Mouse (Mus musculus) brain, embryonic 14.5 days (tissue): ENCODE results near the gene Catsperd.

Experiments
- CTCF ChIP-seq: fragments of 200-500 bp; IDR thresholded peaks from 2 replicates; pipeline ENCODE4 v1.5.1; 2012; ENCODE audit warnings: inconsistent platforms, mild to moderate bottlenecking, moderate library complexity, borderline replicate concordance; ENCODE audit not compliant: insufficient read depth, insufficient read length; ENCODE audit errors: extremely low read depth
- POLR2A ChIP-seq: fragments of 200-500 bp; IDR thresholded peaks from 2 replicates; pipeline ENCODE4 v1.6.1; 2012; ENCODE audit warnings: mild to moderate bottlenecking, inconsistent platforms, borderline replicate concordance; ENCODE audit not compliant: poor library complexity, insufficient read depth, insufficient read length, severe bottlenecking; ENCODE audit errors: extremely low read depth

DNA sequence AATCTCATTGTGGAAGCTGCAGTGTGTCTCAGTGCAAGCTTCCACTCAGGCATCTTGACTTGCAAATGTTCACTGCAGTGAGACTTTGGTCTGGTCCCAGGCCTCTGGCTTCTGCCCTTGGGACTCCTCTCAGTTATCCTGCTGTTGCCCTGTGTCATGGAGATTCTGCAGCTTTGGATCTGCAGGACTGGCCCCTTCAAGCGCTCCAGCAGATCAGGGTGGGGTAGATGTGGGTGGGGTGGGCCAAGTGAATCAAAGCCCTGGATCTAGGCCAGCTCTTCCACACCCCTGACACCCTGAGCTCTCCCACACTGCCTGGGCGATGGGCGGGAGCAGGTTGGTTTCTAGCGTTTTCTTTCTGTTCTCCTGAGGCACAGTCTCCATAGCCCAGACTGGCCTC, 3.9 kb downstream of the Catsperd start:
- TF ChIP-seq CTCF (no peak), POLR2A (no peak)
